Mouse (Mus musculus) ovary, adult 18-20 months (tissue): Measurements from ENCODE around the gene Nrxn3.

Experiments used
- DNase-seq: peaks from one replicate; pipeline ENCODE4 v3.0.0; 2022; ENCODE audit warnings: low spot score, mixed read lengths

Gene Nrxn3

DNA sequence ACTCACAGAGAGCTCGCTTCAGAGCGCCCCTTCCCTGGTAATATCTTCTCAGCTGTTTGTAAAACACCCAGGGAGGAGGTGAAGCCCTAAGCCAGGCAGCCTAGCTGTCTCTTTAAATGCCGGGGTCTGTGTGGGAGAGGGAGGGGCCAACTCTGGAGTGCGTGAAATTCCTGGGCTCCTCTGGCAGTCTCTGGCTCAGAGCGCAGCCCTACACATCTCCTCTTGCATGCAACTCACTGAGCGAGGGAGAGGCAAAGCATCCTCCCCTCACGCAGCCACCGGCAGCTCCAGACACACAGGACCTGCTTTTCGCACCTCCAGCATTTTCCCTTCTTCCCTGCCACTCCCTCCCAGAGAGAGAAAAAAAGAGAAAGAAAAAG lies at the start of gene Nrxn3:
TSS of gene Nrxn3 (plus strand) at position 186 of the 380 bp plus-strand sequence.
- DNase-seq, result no peak

DNA sequence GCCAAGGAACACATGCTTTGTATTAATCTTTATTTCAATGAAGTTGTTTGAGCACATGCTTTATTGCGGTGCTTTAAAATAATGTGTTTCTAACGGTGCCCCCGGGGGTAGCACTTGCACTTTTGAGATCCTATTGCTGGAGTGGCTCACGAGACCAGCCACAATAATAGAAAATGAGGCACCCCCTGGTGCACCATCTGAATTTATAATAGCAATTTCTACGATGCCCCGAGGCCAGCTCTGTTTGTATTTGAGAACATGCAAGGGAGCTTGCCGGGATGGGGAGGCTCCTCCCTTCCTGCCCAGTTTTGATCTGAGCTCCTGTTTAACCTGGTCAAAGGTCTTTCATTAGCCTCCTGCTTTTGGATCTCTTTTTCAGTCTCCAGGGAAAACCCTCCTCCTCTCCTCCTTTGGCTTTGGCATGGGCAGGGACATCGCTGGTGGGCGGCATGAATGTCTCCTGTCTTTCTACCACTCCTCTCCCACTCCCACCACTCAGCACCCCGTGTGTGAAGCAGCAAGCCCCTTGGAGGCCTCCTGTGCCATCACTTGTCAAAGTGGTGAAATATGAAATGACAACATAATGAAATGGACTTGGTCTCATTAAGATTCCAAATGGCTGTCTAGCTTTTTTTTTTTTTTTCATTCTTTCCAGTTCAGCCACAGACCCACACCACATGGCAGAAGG lies 18.4 kb upstream of the Nrxn3 start:
- no peak for DNase-seq

DNA sequence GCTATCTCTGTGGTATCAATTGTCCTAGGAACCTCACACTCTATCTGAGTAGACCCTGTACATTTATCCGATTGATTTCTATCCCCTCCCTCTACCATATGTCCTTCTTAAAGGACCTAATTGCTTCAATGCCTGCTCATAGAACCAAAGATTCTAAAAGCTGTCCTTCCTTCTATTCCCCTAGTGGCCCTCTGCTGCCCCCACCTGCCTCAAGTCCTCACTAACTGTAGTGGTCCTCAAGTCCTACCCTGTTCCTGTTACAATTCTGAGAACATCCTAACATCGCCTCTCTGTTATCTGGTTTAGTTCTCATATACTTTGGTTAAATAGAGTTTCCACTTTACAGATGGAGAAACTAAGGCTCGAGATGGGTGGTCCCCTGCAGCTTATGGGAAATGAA lies 16.7 kb upstream of the Nrxn3 start:
- DNase-seq, result no peak

DNA sequence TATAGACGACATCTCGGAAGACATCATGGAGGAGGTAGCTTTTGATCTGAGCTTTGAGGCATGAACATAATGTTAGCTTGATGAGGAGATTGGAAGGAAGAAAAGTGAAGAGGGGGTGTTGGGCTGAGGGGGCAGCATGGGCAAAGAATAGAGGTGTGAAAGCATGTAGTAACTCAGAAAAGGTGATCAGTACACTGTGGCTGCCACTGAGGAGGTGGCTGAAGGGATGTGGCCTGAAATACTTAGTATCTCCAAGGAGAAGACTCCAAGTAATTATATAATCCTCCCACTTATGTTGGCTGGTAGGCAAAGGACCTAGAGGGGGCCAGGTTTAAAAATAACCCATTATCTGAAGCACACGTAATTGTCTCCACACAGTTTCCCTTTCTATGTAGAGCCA lies 14.9 kb upstream of the Nrxn3 start:
- no peak for DNase-seq

DNA sequence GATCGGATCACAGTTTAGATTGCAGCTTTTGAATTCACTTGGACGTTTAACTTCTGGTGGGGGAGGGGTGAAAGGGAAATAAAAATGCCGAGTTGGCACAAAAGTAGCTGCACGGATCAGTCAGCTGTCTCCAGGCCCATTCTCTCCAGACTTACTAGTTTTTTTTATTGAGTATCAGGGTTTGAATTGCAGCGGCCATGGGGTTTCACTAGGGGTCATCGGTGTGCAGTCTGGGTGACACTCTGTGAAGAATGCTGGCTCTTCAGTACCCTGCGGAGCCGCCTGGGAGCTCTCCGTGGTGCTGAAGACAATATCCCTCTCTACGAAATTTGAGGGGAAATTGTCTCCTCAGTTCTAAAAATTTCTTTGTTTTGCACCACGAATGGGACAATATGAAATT lies 13.5 kb upstream of the Nrxn3 start:
- no peak for DNase-seq

DNA sequence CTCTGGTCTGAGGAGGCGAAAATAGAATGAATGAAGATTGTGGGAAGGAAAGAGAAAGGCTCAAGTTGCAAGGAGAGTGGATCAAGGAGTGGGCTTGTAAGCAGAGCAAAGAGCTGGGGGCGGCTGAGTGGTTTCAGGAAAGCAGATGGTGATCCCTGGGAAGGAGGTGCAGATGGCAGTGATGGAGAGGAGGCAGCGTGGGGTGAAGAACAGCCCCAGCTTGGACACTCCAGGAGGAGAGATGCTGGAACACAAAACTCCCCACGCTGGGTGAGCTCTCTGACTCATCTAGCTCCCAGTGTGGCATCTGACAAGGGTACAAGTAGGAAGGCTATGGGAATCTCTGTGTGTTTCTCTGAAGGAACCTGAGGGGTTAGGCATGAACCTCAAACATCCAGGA lies 9.2 kb upstream of the Nrxn3 start:
- DNase-seq, result no peak

DNA sequence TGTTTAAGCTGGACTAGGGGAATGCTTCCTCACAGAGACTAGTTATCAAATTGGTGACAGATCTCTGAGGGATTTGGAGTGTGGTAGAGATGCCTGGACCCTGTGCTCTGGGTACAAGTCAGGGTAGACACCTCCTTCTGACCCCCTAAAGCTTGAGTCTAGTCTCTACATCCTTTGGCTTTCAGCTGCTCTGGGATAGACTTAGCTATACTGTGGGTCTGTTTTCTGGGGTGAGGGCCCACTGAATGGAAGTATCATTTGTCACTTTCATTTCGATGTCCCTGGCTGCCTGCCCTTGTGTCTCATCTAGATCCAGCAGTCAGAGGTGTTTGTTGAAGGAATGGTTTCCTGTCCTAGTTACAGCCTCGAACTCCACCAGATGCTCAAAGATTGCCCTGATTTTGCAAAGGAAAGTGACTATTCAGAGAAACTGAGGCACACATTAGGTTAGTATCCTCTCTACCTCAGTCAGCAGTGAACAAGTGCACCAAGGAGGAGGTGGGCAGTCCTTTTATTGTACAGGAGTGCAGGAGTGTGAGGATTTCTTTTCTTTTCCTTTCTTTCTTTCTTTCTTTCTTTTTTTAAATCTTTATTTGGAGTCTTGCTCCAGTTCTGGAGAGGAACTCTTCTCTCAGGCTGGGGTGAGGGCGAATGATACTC lies 515 bp upstream of the Nrxn3 start:
- DNase-seq, result no peak

DNA sequence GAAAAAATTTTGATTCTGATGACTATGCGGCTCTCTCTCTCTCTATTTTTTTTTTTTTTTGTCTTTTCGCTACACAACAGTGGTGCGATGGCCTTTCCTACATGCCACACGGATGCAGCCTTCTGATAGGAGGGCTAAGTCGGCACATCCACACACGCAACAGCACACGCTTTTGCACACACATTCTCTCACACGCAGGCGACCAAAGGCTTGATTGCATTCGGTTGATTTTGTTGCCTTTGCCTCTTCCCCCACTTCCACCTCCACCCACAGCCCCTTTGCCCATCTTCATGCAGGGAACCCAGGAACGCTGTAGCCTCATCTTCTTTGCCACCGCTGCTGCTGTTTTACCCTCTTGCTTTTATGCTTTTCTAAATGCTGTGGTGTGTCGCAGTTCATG lies 3.6 kb downstream of the Nrxn3 start:
- no peak for DNase-seq

DNA sequence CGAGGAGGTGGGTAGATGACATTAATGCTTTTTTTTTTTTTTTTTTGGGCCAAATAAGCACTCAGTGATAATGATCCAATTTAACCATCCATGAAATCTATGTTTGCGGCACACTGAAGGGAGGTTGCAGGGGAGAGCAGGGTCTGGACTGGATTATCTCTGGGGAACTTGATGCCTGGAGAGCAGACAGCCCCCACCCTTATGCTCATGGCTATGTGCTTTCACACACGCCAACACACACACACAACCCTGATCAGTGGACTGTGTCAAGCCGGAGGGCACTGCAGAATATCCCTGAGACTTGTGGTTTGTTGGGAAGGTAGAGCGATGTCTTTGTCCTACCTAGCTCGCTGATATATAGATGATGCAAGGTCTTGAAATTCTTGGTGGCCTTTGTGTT lies 4.1 kb downstream of the Nrxn3 start:
- DNase-seq, result no peak

DNA sequence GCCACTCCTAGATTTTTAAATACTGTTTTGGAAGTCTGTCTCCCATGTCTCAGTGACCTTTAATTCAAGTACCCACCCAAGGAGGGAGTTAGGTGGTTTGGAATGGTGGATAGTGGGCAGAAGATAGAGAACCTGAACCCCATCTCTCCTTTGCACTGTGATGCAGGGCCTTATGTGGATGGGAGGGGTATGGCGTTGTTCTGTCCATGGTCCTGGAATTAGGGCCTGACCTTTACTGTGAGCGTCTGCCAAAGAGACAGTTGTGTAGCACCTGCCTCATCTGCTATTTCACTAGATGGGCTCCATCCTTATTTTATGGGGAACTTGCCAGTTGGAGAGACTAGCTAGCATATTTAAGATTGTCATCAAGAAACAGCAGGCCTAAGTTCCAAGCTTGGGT lies 8.0 kb downstream of the Nrxn3 start:
- DNase-seq, result no peak

DNA sequence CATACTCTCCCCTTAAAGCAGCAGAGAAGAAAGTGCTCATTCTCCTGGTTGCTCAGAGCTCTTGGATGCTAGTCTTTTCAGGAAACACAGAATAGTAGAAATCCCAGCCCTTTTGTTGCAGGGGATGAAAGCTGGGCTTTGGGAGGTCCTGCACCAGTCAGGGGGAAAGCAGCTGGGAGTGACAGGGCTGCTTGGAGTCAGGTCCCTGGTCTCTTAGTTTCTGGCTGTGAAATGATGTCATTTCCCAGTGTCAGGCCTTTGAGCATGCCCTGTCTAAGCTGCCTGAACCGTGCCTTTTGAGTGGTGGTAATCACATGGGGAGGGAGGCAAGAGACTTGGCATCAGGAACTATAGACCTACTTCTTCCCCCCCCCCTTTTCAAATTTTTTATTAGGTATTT lies 12.4 kb downstream of the Nrxn3 start:
- DNase-seq, result no peak

DNA sequence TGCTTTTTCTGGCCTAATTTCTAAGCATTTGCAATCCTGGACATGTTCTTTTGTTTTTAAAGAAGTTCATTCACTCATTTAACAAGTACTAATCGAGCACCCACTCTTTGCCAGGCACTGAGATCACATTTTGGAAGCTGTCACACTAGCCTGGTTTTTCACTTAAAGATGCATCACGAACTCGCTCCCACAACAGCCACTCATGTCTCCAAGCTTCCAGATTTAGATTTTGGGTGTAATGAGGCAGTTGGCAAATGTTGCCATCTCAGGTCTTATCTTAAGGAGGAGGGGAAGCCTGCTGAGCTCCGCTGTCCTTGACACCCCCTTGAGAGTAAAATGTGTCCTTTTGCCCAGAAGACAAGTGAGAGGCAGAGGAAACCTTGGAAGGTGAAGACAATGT lies 14.4 kb downstream of the Nrxn3 start:
- DNase-seq, result no peak

DNA sequence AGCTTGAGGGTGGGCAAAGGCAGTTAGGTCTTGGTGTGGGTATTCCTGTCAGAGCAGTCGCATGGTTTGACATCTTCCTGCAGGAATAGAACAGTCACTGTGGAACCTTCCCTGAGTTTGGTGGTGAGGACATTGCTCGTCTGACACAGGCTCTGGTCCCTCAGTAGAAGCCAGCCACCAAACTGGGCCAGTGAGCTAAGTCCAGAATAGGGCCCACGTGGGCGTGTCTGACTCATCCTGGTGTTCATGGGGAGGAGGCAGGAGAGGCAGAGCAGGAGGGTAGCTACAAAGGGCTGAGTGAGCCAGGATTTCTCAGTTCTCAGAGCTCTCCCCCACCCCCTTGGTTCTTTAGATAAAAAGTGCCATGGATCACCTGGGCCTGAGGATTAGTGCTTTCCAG lies 15.9 kb downstream of the Nrxn3 start:
- DNase-seq, result no peak

DNA sequence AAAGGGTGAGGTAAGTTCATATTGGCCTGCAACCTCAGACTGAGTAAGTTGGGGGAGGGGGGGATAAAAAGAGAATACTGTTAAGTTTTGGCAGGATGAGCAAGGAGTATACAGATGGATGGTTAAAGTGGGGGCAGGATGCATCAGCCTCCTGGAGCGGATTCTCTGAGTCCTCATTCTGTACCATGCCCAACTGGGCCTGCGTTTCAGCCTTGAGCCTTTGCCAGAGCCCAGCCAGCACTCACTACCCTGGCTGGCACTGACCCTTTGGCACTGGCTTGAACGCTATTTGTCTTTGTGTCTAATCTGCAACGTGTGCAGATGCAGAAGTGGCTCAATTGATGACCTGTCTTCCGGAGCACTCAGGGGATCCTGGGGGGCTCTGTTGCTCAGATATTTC lies 24.1 kb downstream of the Nrxn3 start:
- DNase-seq, result no peak

DNA sequence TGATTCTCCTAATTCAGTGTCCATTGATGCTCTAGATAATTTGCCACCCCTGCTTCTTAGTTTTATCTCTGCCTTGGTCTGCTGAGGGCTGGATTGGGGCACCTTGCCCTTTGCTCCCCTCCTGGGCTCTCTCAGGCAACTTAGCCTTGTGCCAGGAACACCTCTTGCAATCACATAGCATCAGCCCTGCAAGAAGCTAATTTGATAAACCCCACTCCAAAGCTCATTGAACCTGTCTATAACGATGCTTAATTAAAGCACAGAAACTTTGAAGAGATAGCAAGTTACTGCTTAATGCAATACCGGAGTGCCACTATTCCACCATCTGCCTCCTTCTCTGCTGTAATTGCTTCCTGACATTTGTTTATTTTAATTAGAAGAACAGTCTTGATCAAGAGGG lies 42.1 kb downstream of the Nrxn3 start:
- no peak for DNase-seq

DNA sequence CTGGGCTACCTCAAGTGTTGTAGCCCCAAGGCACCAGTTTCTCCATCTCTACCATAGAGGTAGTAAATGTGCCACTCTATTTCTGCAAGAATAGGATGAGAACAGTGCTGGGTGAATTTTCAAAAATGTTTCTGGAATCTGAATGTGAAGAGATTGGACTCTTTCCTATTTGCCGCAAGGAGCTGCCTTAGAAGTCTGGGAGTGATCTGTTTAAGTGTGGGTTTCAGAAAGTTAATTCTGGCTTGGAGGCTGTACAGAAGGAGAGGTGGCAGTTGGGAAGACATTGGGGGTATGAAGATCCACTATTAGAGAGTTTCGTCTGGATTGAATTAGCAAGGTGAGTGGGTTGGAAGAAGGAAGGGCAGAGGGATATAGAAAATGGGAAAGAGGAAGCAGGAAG lies 52.0 kb downstream of the Nrxn3 start:
- DNase-seq, result no peak

DNA sequence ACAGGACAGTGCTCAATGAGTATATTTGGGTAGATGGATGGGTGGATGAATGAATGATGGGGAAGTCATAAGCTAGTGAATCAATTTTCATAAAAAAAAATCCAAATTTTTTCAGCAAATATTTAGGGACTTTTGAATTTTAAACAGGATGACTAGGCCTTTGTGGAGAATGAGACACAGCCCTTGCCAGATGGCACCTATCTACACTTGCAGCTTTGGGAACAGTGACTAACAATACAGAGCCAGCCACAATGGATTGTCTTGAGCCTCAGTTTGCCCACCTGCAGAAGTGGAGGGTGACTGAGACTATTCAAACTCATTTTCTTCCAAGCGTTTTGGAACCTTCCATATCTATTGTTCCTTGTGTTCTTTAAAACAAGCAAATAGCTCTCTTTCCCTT lies 55.4 kb downstream of the Nrxn3 start:
- DNase-seq, result no peak

DNA sequence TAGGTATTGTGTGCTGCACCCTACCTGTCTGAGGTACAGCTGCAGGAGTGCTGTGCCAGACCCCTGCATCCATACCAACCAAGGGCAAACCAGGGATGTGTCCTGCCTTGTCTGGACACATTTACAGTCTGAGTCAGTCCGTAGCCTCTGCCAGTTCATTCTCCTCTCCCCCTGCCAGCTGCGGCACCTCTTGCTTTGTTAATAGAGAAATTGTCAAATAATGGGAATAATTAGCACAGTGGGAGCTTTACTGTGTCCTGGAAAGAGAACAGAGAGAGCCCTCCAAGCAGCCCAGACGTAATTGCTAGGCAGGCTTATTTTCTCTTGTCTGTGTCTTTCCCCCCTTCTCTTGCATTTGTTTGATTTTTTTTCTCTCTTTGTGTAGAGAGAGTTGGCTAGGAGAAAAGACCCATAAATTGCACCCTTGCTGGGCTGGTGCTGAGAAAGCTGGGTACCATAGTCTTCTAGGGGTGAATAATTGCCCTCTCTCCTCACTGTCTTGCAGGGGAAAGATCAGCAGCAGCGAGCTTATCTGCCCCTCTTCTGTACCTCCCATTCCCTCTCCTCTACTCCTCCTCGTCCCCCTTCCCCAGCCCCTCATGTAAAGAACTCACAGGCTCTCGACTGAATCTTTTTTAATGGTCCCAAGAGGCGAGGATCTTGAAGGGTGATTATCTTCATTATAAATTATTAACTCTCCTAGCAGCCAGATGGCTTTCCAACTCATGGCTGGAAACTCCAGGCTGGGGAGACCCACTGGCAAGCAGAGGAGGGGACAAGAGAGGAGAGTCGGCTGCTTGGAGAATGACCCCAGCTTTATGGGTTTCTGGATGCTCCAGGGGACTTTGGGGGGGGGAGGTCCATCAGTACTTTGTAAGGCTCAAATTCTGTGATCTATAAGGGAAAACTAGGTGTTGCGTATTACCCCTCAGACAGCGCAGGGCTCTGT lies 61.8 kb downstream of the Nrxn3 start:
- no peak for DNase-seq

DNA sequence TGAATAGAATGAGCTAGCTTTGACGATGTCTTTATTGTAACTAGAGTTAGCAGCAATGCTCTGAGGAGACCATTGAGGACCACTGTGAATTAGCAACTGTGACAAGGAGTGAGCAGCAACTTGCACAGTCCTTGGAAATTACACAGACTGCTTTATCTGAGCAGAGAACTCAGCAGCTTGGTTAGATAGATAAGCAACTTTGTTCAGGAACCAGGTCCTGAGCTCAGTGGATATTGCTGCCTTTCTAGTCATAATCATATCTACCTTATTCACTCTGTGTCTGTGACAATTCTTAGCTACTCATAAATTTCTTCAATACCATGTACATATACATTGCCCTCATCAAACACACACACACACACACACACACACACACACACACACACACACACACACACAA lies 70.6 kb downstream of the Nrxn3 start:
- DNase-seq, result no peak

DNA sequence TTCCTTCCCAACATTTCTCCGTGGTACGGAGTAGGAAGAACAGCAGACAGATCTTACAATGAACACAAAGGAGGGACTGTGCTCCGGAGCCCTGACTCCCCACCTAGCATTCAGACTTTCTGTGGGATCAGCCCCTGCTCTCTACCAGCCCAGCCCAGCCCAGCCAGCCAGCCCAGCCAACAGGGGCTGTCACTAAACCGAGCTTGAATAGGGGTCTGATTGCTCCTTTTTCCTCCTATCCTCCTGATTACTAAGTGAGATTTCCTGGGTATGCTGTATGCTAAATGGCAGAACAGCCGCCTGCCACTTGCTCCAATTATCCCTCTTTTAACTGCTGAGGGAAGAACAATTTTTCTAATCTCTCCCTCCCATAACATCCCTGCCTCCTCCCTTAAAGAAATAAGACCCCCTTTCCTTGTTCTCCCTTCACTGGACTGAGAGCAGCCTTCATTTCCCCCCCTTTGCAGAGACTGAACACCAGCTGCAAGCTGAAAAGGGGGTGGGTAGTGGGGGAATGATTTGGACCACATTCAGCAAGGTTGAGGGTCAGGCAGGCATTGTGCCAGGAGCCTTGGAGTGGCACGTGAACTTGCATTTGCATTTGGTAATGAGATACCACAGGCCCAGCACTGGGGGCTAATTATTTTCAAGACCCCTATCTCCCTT lies 78.4 kb downstream of the Nrxn3 start:
- no peak for DNase-seq

DNA sequence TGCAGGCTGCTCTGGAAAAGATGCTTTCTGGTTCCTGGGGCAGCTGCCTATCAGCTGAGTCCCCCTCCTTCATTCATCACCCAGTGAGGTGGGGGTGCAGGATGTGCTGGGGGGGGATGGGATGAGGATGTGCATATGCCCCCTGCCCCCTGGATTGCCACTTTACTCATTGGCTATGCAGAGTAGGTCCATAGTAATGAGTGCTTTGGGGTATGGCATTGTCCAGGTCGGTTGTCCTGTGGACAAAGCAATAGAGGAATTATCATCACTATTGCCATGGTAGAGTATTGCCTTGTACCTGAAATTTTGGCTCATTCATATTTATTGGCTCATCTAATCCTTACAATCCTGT lies 79.0 kb downstream of the Nrxn3 start:
- no peak for DNase-seq

DNA sequence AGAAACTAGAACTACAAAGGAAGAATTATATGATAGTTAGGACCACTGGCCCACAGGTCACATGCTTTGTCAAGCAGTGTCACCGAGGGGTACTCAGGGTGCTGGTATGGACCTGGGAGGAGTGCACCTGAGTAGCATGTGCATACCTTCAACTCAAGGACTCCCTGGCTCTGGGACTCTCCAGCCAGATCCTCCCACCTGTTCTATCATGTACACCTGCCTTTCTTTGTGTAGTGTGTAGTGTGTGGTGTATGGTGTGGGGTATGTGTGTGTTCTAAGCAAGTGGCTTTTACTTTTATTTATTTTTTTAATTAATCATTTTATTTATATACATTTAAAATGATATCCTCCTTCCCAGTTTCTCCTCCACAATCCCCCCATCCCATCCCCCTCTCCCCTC lies 86.3 kb downstream of the Nrxn3 start:
- DNase-seq, result no peak

DNA sequence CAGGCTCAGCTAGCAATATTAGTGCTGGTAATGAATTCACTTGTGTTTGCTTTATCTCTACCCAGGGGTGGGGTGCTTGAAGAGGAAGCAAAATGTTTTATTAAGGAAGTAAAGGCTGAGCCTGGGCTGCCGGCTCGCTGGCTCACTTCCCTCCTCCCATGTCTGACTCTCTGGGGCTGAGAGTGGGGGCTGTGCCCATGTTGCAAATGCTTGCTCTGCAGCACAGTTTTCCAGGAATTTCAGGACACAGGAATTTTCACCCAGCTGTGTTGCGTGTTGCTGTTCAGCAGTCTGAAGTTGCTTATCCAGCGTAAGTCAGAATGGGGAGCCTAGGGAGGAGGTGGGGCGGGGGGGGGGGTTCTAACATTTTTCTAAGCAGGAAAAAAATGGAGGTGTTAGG lies 89.5 kb downstream of the Nrxn3 start:
- no peak for DNase-seq
